8 mouse cellular contexts compared by ENCODE assay signal in genomic region chr7:126975950-126976866, GRCm38 (mm10). TPM values are rescaled to one million over a fixed set of nuclear protein-coding genes. Genes with fewer than 3 reads are reported as not detected.
DNase-seq lines count a peak whose midpoint lies in the region; ATAC-seq and TF ChIP-seq lines count a peak whose summit lies in the region.

TSS of gene Cdiptos (minus strand) at chr7:126976098.

- H3K4me1 ChIP-seq in ES-E14 (ENCODE audit: control insufficient read depth in 2 of 2, insufficient read depth in 2 of 2, low read length in 2 of 2, poor library complexity in 1 of 2), result peaks cover 0 to 8% of the 10 kb centered on the region in 2 experiments; a peak in 2 of 4 replicates
- peaks cover 15% of the 10 kb centered on the region for H3K4me1 ChIP-seq in forebrain, embryonic 16.5 days (replicated peaks; ENCODE audit: control insufficient read depth, insufficient read depth, low read length)
- H3K4me1 ChIP-seq in lung, embryonic 15.5 days, result peaks cover 17% of the 10 kb centered on the region

- DNase-seq in ES-E14 (ENCODE audit: low read depth, low spot score), result peak; percentile 96
- peak; percentile 94 for DNase-seq in cerebellum, adult 11-12 months
- peak; percentile 98 for DNase-seq in heart, postnatal 4 days
- peak; percentile 93 to 94 for DNase-seq in layer of hippocampus, adult 8-10 months (ENCODE audit: low spot score in 2 of 2)
- peak; percentile 91 for DNase-seq in ovary, adult 18-20 months (ENCODE audit: low spot score)
- peak; percentile 97 for DNase-seq in thymus, postnatal 0 days (ENCODE audit: low spot score)

- H3K4me2 ChIP-seq in forebrain, embryonic 16.5 days (ENCODE audit: low read length), result peak within 1 kb of the TSS; percentile 92
- H3K4me2 ChIP-seq in lung, embryonic 15.5 days, result peak within 1 kb of the TSS; percentile 71

- peak; percentile 98 for ATAC-seq in forebrain, embryonic 16.5 days
- ATAC-seq in lung, embryonic 15.5 days (ENCODE audit: borderline replicate concordance, extremely low read depth, low FRiP score, low TSS enrichment), result peak; percentile 96

- in situ Hi-C loops in ES-E14 (cut with MboI; ENCODE audit: low sequenced_read_pairs in 2 of 2, unreplicated experiment in 2 of 2), result no loop called here

- H3K27ac ChIP-seq in ES-E14 (ENCODE audit: insufficient read depth, low read depth, low read length, poor library complexity, severe bottlenecking), result peak within 1 kb of the TSS; percentile 92
- peak within 1 kb of the TSS; percentile 99 for H3K27ac ChIP-seq in forebrain, embryonic 16.5 days (ENCODE audit: low read length)
- H3K27ac ChIP-seq in lung, embryonic 15.5 days, result peak within 1 kb of the TSS; percentile 95

- WGBS in forebrain, embryonic 16.5 days, result 0% methylated on average over 55 of the region's 55 CpGs
- WGBS in lung, embryonic 15.5 days, result under 1% methylated on average over 52 of the region's 55 CpGs

- no peaks in the 10 kb centered on the region for H3K9me3 ChIP-seq in ES-E14 (ENCODE audit: control insufficient read depth, insufficient read depth, low read depth, low read length)
- no peaks in the 10 kb centered on the region for H3K9me3 ChIP-seq in forebrain, embryonic 16.5 days (ENCODE audit: control insufficient read depth, low read length)
- H3K9me3 ChIP-seq in lung, embryonic 15.5 days, result no peaks in the 10 kb centered on the region

- peak within 1 kb of the TSS; percentile 88 for H3K9ac ChIP-seq in ES-E14 (ENCODE audit: insufficient read depth, low read depth, low read length, poor library complexity, severe bottlenecking)
- H3K9ac ChIP-seq in forebrain, embryonic 16.5 days (replicated peaks; ENCODE audit: low read depth, low read length), result peak within 1 kb of the TSS; percentile 95
- peak within 1 kb of the TSS; percentile 99 for H3K9ac ChIP-seq in lung, embryonic 15.5 days

- H3K27me3 ChIP-seq in forebrain, embryonic 16.5 days (replicated peaks; ENCODE audit: control insufficient read depth, insufficient read depth, low read length), result no peaks in the 10 kb centered on the region
- no peaks in the 10 kb centered on the region for H3K27me3 ChIP-seq in lung, embryonic 15.5 days

- H3K4me3 ChIP-seq in ES-E14 (ENCODE audit: insufficient read depth in 1 of 2, low read depth in 1 of 2, low read length in 2 of 2, poor library complexity in 1 of 2, severe bottlenecking in 1 of 2), result peak within 1 kb of the TSS; percentile 78 to 82
- H3K4me3 ChIP-seq in forebrain, embryonic 16.5 days (replicated peaks; ENCODE audit: low read length), result peak within 1 kb of the TSS; percentile 78
- peak within 1 kb of the TSS; percentile 91 for H3K4me3 ChIP-seq in lung, embryonic 15.5 days

- H3K36me3 ChIP-seq in ES-E14 (ENCODE audit: control insufficient read depth, insufficient read depth, low read length, poor library complexity, severe bottlenecking), result peaks cover 23% of the 10 kb centered on the region
- H3K36me3 ChIP-seq in forebrain, embryonic 16.5 days (ENCODE audit: control insufficient read depth, insufficient read depth), result peaks cover 14% of the 10 kb centered on the region
- peaks cover 26% of the 10 kb centered on the region; the same call in 1 of the 2 replicates for H3K36me3 ChIP-seq in lung, embryonic 15.5 days

TF ChIP-seq in ES-E14, 5 proteins besides CTCF, POLR2A, EP300 and RAD21:
- TF ChIP-seq MAFK (IDR thresholded peaks at IDR 0.05; ENCODE audit: insufficient read depth, low read depth, low read length), result 0 out of 2 replicates have a peak, but pooled peaks have one; percentile 28
- TF ChIP-seq CHD2 (IDR thresholded peaks at IDR 0.05; ENCODE audit: low read depth, low read length), result no peak
- TF ChIP-seq HCFC1 (IDR thresholded peaks at IDR 0.05; ENCODE audit: borderline replicate concordance, insufficient read depth, low read length), result peak; percentile 83
- no peak for TF ChIP-seq ZC3H11A (IDR thresholded peaks at IDR 0.05; ENCODE audit: borderline replicate concordance, low read depth, low read length)
- no peak for TF ChIP-seq ZNF384 (IDR thresholded peaks at IDR 0.05; ENCODE audit: low read depth, low read length)

RNA-seq across cellular contexts. Expression of gene Cdiptos, which starts in this region (rescaled TPM):
- total RNA-seq in ES-E14 (2012; rRNA removed), result 0.18 and 0.32 TPM in 2 replicates
- polyA plus RNA-seq in forebrain, embryonic 16.5 days (2015; fragmentation: Nextera tagmentation; extraction: Ambion mirVana), result 0.45 and 1.2 TPM in 2 replicates
- total RNA-seq in heart, postnatal 4 days (2021), result under 1 TPM; 0.24 to 0.29 TPM
- 1 to 10 TPM in 1 of 4 experiments, not detected in 3; 1.0 TPM for total RNA-seq in layer of hippocampus, adult 8-10 months (2022)
- 1.3 and 2.1 TPM in 2 replicates for polyA plus RNA-seq in lung, embryonic 15.5 days (2015; fragmentation: Nextera tagmentation; extraction: Ambion mirVana)
- 1.6 and 1.7 TPM in 2 replicates for polyA plus RNA-seq in thymus, postnatal 0 days (2015; fragmentation: Nextera tagmentation; extraction: Ambion mirVana)

Comparison
In these comparisons a context has a peak if more than half of its experiments do, and no peak if none do; other contexts are left out.
1. Peak in every context shown above with its lines: DNase-seq, ATAC-seq, H3K4me3 ChIP-seq and H3K27ac ChIP-seq.
2. Peak in DNase-seq, H3K4me3 ChIP-seq, H3K27ac ChIP-seq and H3K9ac ChIP-seq in ES-E14; RNA of the gene not detected or under 1 TPM.
3. Peak in DNase-seq in heart, postnatal 4 days; RNA of the gene not detected or under 1 TPM.